Mouse (Mus musculus): ENCODE measurements around the gene Gstcd.
A peak's percentile ranks its signal among the peaks of the same experiment; 100 is the strongest.

Gstcd gene

DNA sequence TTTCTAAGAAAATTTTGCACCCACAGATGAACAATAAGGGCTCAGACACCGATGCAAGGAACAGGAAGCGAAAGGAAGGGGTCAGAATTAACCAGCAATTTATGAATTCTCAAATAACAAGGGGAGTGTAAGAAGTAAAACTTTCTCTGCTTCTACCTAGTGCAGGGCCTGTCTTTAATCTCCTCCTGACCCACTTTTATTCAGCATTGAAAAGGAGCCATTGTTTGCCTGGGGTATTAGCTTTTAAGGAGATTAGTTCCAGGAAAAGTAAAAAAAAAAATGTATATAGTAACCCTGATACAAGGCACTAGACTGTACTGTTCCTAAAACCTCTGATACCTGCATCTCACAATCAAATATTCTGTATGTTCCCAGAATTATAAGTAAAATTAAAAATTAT is 64.9 kb downstream of the Gstcd start:
- no peak for DNase-seq (ENCODE audit: low spot score in 2 of 2)

DNA sequence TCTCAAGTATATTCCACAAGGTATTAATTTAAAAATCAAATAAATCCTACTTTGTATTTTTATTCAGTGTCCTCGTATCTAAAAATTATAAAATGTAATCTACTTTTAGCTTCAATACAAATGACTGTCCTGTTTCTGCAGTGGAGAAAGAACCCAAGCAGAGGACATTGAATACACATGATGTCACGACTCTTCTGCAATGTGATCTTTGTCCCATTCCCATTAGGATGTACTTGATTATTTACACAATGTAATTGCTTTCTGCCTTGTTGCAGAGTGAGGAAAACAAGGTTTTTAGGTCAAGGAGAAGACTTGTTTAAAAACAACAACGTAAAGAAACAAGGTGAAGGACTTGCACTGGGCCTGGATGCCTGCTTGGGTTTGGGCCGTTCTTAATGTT is 84.6 kb downstream of the Gstcd start:
- DNase-seq (ENCODE audit: low spot score in 2 of 2): no peak

DNA sequence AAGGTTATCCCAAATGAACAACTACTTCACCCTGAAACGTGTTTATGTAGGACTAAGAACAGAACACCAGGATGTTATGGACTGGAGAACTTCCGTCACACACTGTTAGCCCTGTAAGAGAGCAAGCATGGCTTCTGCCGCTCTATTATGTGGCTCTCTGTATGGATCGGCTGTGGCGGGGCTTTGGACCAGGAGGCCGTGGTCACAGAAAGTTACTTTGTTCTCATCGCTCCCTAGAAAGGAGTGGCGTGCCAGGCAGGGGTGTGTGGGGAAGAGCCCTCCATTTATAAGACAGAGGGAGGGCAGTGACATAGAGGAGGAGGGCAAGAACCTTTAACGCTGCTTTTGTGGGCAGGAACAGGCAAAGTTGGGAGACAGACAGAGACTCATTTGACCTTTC is 95.5 kb downstream of the Gstcd start:
- no peak for DNase-seq (ENCODE audit: low spot score in 2 of 2)

DNA sequence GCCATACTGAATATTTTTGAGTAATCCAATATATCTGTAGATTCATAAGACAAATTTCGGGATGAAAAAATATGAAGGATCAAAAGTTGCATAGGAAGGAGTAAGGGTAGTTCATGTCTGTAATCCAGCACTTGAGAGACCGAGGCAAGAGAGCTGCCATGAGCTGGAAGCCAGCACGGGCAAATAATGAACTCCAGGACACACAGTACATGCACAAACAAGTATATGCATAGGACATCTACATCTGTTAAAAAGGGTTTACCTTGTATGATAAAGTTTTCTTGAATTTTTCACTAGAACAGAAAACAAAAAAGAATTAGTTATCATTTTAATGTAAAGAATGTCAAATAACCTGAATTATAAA is 95.9 kb downstream of the Gstcd start:
- DNase-seq (ENCODE audit: low spot score in 2 of 2): no peak

DNA sequence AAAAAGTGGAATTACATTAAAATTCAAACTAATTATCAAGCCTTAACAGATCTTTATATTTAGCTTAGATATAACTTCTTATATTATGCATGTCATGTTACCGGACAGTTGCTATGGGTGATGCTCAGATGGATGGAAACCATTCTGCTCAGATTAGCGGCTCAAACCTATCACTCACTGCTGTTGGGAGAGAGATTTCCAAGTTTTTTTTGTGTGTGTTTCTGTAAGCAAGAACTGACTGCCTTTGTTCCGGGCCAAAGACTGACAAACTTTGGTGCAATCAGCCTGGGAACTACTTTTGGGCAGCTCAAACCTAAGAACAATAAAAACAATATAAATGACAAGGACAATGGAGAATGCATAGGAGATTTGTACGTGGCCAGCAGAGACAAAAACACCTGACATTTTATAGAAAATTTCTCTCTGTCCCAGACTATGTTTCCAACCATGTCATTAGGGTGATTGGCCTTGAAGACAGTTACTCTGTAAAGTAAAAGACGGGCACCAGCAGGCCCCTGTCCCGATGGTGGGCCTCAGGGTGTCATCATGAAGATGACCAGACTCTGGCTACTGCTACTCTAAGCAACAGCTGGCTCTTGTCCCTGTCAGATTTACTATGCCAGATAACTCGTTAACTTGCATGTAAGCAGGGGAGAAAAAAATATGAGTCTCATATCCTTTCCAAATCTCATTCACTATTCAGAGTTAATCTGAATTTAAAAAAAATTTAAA is 96.5 kb downstream of the Gstcd start:
- DNase-seq (ENCODE audit: low spot score in 2 of 2): no peak

GRCm38 (mm10) chr3:132986188-132986587 is 105.6 kb downstream of the Gstcd start:
- DNase-seq (ENCODE audit: low spot score in 2 of 2): no peak

DNA sequence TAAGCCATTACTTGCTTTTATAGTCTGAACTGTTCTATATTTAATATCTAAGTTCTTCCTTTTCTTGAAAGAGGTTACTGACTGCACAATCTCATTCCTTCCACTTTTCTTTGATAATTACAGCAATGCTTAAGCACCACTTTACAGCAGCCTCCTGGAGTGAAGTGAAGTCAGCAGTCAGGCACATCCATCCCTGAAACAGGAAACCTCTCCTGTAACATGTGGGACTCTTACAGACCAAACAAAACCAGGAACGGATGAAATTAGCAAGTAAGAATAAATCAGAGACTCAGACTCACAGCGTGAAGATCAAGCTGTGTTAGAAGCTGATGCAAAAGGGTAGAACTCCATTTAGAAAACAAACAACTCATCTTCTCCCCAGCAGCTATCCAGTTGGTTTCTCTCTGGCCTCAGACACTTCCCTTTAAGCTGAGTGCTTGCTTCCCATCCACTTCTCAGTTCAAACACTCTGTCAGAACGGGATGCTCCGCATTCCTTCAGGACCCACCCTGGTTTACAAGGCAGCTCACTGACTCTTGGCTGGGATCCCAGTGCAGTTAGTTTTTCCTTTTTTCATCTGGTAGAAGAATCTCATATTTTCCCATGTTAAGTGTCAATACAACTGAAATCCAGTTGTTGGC is 107.9 kb downstream of the Gstcd start:
- DNase-seq (ENCODE audit: low spot score in 2 of 2): peak in 1 of 2 experiments; percentile 58

- DNase-seq (ENCODE audit: low spot score in 2 of 2): no peak
Observed at GRCm38 (mm10) chr3:132981968-132982367, 109.9 kb downstream of the Gstcd start.

- DNase-seq (ENCODE audit: low spot score in 2 of 2): no peak
Observed at GRCm38 (mm10) chr3:132979781-132980461, 111.9 kb downstream of the Gstcd start.

DNA sequence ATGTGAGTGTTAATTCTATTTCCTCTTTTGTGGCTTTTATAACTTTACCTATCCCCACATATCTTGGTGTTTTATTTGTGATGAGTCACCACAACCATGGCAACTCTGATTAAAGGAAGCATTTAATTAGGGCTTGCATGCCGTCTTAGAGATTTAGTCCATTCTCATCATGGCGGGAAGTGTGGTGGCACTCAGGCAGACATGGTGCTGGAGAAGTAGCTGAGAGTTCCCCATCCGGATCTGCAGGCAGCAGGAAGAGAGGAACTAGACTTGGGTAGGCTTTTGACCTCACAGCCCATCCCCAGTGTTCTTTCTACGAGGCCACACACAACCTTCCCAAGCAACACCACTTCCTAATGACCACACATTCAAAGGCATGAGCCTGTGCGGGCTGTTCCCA is 125.6 kb downstream of the Gstcd start:
- no peak for DNase-seq (ENCODE audit: low spot score in 2 of 2)

DNA sequence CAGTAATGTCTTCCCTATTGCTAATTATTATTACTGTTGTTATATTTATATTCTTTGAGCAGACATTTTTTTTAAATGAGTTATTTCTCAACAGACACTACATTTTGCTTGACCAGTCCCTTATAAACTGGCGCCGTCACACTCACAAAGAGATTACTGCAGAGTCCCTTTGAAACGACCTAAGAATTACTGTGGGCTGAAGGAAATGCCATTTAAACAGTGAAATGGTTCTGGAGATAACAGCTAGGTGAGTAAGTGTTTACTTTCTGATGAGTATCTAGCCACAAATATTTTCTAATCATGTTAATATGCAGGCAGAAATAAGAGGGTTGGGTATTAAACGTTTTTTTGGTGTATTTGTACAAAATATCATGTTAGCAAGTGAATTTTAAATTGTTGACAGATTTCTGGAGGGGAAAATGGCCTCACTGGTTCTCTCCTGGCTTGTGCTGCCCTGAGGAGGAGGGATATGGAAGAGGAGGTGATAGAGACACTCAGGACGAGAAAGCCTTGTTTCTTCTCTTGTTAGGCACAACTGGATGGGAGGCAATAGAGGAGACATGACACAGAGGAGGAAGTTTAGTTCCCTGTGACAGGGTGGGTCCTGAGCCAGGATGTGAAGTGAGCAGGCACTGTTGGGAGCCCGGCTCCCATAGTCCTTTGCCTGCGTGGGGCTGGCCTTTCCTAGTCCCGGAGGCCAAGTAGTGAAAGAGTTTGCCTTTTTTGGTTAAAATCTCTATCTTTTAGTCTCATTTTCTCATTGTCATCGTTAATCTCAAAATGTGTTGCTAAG is 126.9 kb downstream of the Gstcd start:
- DNase-seq (ENCODE audit: low spot score in 2 of 2): no peak

DNA sequence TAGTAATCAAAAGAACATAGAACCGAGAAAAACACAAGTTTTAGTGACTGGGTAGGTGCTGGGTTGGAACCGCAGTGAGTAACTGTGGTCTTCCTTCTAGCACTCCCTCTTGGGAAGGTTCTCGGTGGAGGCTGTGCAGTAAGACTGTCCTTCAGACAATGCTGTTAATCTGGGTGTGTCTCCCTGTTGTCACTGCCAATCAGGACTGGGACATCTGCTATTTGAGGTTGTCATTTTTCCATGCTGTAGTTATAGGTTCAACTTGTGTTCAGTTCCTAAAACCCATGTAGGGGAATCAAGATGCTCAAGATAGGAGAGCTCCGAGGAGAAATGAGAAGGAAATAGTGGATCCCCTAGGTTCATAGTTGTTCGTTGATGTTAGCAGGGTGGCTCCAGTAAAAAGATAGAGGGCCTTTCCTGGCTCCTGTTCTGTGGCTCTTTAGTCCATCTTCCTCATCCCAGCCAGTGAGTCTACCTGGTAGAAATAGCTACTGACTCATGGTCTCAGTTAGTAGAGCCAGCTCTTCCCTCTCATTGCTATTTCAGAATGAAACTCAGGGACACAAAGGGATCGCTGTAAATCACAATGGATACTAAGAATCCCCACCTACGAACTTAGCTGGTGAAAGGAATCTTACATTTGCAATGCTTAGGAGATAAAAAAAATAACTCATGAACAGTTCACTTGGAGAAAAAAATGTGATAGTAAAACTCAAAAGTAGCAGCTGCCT is 129.0 kb downstream of the Gstcd start:
- DNase-seq (ENCODE audit: low spot score in 2 of 2): no peak

DNA sequence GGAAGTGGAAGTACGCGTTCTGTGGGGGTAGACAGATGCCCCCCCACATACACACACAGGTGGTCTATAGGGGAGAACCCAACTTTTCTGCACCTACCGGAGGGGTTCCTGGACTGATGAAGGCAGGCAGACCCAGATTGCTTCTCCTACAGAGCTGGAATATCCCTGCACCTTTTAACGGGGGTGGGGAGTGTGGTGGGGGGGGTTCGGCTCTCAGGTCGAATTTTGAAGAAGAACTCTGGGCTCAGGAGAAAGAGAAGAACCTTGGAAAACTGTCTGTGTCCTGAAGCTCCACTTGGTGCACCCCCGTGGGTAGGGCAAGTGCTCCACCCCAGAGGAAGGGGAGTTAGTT is 141.3 kb downstream of the Gstcd start:
- DNase-seq (ENCODE audit: low spot score in 2 of 2): no peak

- DNase-seq (ENCODE audit: low spot score in 2 of 2): peak in 1 of 2 experiments; percentile 26
Observed at GRCm38 (mm10) chr3:132949791-132950528, 141.9 kb downstream of the Gstcd start, which contains the start of gene Npnt. Gene Npnt, minus strand, starts transcription at chr3:132950291.

- DNase-seq (ENCODE audit: low spot score in 2 of 2): no peak
Observed at GRCm38 (mm10) chr3:132949380-132949790, 142.4 kb downstream of the Gstcd start.

GRCm38 (mm10) chr3:132948298-132948795 is 143.5 kb downstream of the Gstcd start:
- no peak for DNase-seq (ENCODE audit: low spot score in 2 of 2)

DNA sequence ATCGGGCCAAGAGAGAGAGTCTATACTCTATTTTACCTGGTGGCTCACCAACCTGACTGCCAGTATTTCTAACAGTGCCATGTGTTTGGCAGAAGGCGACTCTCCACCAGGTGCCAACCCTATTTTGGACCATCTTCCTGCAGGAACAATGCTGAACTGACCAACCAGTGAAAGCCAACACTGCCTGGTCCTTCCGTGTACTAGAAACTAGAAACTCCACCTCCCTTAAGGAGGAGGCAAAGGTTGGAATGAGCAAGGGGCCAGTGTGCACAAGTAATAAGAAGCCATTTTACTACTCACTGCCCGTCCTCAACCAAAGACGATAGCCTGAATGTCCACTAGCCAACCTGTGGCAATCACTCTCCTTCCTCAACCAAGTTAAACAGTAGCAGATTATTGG is 145.7 kb downstream of the Gstcd start:
- DNase-seq (ENCODE audit: low spot score in 2 of 2): no peak

DNA sequence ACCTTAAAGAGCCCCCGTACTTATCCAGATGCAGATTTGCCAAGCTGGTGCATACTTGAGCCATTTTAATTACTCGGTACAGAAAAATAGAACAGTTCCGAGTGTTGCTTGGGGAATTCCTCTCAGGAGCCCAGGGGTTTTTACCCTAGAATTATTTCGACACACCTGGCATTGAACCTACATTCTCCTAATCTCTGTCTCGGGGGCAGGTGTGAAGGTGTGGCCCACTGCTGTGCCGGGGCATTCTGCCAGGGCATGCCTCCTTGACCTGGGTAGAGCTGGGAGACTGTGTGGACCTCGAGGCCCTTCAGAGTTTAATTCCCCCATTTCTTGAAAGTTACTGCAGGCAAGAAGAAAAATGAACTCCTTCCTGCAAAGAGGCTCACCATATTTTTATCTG is 146.2 kb downstream of the Gstcd start:
- DNase-seq (ENCODE audit: low spot score in 2 of 2): no peak

DNA sequence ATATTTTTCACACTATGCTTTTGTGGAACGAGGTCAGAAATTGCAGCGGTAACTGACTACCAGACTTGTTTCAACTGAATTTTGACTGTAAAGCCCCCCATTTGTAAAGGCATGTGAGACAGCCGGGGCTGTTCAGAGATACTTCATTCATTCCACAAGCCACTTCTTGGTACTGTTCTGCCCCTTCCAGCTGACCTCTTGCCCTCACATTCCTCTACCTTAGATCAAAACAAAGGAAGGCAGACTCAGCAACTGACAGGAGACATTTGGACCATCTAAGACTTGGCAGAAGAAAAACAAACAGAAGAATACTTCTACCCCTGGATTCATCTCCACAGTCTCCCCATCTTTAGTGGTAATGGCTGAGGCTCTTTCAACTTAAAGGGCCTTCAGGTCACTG is 147.2 kb downstream of the Gstcd start:
- no peak for DNase-seq (ENCODE audit: low spot score in 2 of 2)

DNA sequence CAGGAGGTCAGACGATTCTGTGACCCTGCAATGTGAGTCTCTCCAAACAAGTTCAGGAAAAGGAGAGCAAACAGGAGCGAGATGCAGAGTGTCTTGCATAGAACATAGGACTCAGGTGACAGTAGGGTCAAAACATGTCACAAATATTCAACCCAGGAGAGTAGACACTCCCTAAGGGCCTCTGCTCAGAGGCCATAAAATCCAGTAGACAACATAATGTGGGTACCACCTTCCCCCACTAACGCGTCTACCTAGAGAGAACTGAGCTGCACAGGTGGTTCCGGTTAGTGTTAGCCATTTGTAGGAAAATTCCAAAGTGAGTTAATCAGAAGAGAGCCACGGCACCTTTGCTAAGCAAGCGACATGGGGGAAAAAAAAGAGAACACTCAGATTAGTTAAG is 147.6 kb downstream of the Gstcd start:
- DNase-seq (ENCODE audit: low spot score in 2 of 2): no peak

DNA sequence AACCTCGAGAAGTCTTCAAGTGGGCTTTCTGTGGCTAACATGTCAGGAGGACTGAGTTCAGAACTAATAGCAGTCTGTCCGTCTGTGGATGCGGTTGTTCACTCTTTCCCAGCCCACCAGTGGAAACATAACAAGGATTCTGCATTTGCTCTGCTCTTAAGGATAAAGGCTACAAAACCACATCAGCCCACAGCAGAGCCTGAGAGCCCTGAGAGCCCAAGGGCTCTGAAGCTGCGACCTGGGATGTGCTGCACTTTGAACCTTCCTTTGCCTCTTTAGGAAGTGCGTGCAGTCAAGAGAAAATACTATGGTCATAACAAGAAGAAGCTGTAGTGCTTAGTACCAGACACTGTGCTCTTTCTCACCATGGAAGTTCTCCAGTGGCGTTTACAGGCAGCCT is 149.1 kb downstream of the Gstcd start:
- DNase-seq (ENCODE audit: low spot score in 2 of 2): no peak

Data from urinary bladder, postnatal 4 days (tissue).